Mouse (Mus musculus) myocyte (in vitro differentiated cells): ENCODE data around the gene Pde4d. TPM values are rescaled to one million over a fixed set of nuclear protein-coding genes. Genes with fewer than 3 reads are reported as not detected.
"Not testable (repeated sequence)": the region's sequence is repeated elsewhere in the genome, so short reads cannot be mapped to it uniquely, and the experiment has no call there.

Source experiments
- H3K27me3 ChIP-seq: one replicate; pipeline ENCODE4 v1.6.1; 2011; ENCODE audit not compliant: control insufficient read depth, insufficient read depth, insufficient read length
- H3K36me3 ChIP-seq: one replicate; pipeline ENCODE4 v1.6.1; 2011; ENCODE audit not compliant: control insufficient read depth, insufficient read depth
- H3K4me2 ChIP-seq: one replicate; pipeline ENCODE4 v1.6.1; 2011; ENCODE audit warnings: low read depth, control low read depth
- H3K4me3 ChIP-seq: one replicate; pipeline ENCODE4 v1.5.1; 2011; ENCODE audit warnings: mild to moderate bottlenecking, control low read depth, moderate library complexity
- H3K79me2 ChIP-seq: one replicate; pipeline ENCODE4 v1.6.1; 2011; ENCODE audit not compliant: control insufficient read depth, insufficient read depth
- H3ac ChIP-seq: one replicate; pipeline ENCODE4 v1.6.1; 2011; ENCODE audit not compliant: control insufficient read depth, insufficient read length
- CEBPB ChIP-seq: IDR thresholded peaks from 2 replicates; pipeline ENCODE4 v1.6.1; 2011; ENCODE audit warnings: mild to moderate bottlenecking, moderate library complexity; ENCODE audit not compliant: poor library complexity, insufficient read depth, severe bottlenecking
- E2F4 ChIP-seq: IDR thresholded peaks from one replicate; pipeline ENCODE4 v1.6.1; 2011; ENCODE audit warnings: mild to moderate bottlenecking, control low read depth, moderate library complexity; ENCODE audit not compliant: insufficient read depth
- MAX ChIP-seq: IDR thresholded peaks from one replicate; pipeline ENCODE4 v1.6.1; 2011; ENCODE audit warnings: low read depth, mild to moderate bottlenecking, control low read depth
- MYOD1 ChIP-seq, 3 experiments: IDR thresholded peaks; one replicate each; pipeline ENCODE4 v1.6.1; 2011; ENCODE audit warnings: control low read depth in 2 of 3, low read depth in 2 of 3, mild to moderate bottlenecking in 2 of 3, moderate library complexity in 1 of 3; ENCODE audit not compliant: insufficient read length in 2 of 3, control insufficient read depth in 1 of 3
- MYOG ChIP-seq, 3 experiments: IDR thresholded peaks; one replicate each; pipeline ENCODE4 v1.6.1; 2011; ENCODE audit warnings: control low read depth in 2 of 3, low read depth in 2 of 3, mild to moderate bottlenecking in 2 of 3; ENCODE audit not compliant: insufficient read length in 2 of 3, control insufficient read depth in 1 of 3, insufficient read depth in 1 of 3
- POLR2A ChIP-seq: IDR thresholded peaks from one replicate; pipeline ENCODE4 v1.6.1; 2011; ENCODE audit warnings: low read depth, mild to moderate bottlenecking, control low read depth, moderate library complexity; ENCODE audit not compliant: insufficient read length
- POLR2AphosphoS2 ChIP-seq: IDR thresholded peaks from one replicate; pipeline ENCODE4 v1.6.1; 2011; ENCODE audit warnings: low read depth, control low read depth; ENCODE audit not compliant: insufficient read length
- REST ChIP-seq: IDR thresholded peaks from one replicate; pipeline ENCODE4 v1.6.1; 2011; ENCODE audit warnings: mild to moderate bottlenecking, control low read depth, moderate library complexity; ENCODE audit not compliant: insufficient read depth, insufficient read length
- SRF ChIP-seq: IDR thresholded peaks from one replicate; pipeline ENCODE4 v1.6.1; 2011; ENCODE audit warnings: low read depth; ENCODE audit not compliant: control insufficient read depth, insufficient read length
- TCF12 ChIP-seq: IDR thresholded peaks from one replicate; pipeline ENCODE4 v1.6.1; 2011; ENCODE audit warnings: mild to moderate bottlenecking, control low read depth; ENCODE audit not compliant: poor library complexity, insufficient read depth, severe bottlenecking
- TCF3 ChIP-seq: IDR thresholded peaks from one replicate; pipeline ENCODE4 v1.6.1; 2011; ENCODE audit warnings: low read depth, control low read depth; ENCODE audit not compliant: insufficient read length
- USF1 ChIP-seq: IDR thresholded peaks from one replicate; pipeline ENCODE4 v1.6.1; 2011; ENCODE audit warnings: low read depth, mild to moderate bottlenecking, control low read depth, moderate library complexity
- polyA plus RNA-seq: library from polyadenylated mRNA; unstranded; fragments of >200 nt; fragmentation: generic; extraction: Trizol; gene quantifications from one replicate; pipeline ENCODE4 v1.2.1, GENCODE M21; 2012; ENCODE audit warnings: missing spikeins

The Pde4d gene
- polyA plus RNA-seq, 1 experiment: 8.2 TPM

DNA sequence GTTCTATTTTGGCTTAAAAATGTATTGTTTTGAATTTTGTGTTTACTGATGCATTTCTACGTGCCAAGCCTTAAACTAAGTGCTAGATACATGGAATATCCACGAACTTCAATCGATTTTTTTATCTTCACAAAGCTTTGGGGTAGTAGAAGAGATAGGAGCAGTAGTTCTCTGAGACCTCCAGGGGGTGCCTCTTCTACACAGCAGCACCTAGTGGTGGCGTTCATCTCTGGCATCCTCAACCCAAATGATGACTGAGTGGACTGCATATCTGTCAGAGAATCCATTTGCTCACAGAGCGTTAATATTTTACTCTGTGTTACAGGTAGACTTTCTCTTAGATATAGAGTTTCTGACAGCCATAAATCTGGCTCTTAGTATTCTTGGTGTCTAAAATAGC lies 272.5 kb downstream of the Pde4d start:
- Histone ChIP-seq H3K4me3 (no peak overlapping the region), H3K36me3 (no peaks in the 10 kb centered on the region), H3K27me3 (no peaks in the 10 kb centered on the region), H3K79me2 (no peaks in the 10 kb centered on the region), H3ac (no peak overlapping the region), H3K4me2 (no peak overlapping the region)
- no peak for TF ChIP-seq CEBPB
- TF ChIP-seq SRF: no peak
- TF ChIP-seq MYOG (IDR thresholded peaks at IDR 0.05; ENCODE audit: control insufficient read depth in 1 of 3, insufficient read depth in 1 of 3, insufficient read length in 2 of 3, low read depth in 2 of 3): no peak

DNA sequence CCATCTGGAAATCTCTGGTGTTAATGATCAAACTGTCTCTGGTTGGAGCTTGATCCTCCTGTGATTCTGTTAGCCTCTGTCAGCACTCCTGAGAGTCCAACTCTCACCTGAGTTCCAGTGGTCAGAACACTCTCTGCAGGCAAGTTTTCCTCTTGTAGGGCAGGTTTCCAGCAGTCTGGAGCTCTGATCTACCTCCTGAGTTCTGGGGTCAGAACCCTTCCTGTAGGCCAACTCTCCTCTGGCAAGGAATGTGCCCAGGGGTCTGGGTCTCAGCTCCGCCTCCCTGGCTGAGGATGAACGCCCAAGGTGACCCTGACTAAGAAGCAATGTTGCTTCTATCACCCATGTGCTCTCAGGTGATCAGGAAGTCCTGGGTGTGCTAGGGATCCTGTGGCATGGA lies 284.6 kb downstream of the Pde4d start:
- H3K27me3 ChIP-seq: not testable (repeated sequence)

DNA sequence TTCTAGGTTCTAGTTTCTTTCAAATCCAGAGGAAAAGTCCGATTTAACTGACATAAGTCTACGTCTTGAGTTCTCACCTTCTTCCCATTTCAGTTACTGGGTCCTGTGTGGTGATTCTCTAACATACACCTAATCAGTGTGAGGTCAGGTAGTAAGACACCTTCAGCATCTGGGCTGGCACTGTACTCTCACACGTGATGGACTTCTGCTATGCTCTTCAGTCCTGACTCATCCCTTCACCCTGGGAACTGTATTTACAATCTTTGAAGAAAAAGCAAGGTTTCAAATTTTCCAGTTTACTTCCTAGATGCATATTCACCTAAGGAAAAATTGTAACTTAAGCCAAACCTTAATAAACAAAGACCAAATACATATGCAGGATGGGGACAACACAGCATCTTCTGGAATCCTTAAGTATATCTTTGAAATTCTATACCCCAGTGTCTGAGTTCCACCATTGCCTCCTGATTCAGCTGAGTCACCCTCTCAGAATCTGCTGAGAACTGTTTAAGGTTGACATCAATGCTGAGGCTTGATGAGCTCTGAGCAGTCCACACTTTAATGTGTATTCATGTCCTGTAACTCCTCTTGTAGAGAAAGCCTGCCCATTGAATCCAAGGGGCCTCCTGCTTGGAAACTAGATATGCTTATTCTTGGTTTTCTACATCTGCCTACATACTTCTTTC lies 301.6 kb downstream of the Pde4d start:
- Histone ChIP-seq H3K36me3 (no peaks in the 10 kb centered on the region), H3ac (no peak overlapping the region), H3K27me3 (no peaks in the 10 kb centered on the region), H3K79me2 (no peaks in the 10 kb centered on the region), H3K4me3 (no peak overlapping the region), H3K4me2 (peak overlapping the region; percentile 48)
- TF ChIP-seq SRF: no peak
- TF ChIP-seq MYOD1 (IDR thresholded peaks at IDR 0.05; ENCODE audit: control insufficient read depth in 1 of 3, insufficient read length in 2 of 3, low read depth in 2 of 3): no peak
- TF ChIP-seq USF1: peak; percentile 41
- TF ChIP-seq MAX: no peak

More for the DNA sequence above, 284.6 kb downstream of the Pde4d start:
- not testable (repeated sequence) for H3K79me2 ChIP-seq, H3K4me3 ChIP-seq, H3ac ChIP-seq, H3K36me3 ChIP-seq, H3K4me2 ChIP-seq

DNA sequence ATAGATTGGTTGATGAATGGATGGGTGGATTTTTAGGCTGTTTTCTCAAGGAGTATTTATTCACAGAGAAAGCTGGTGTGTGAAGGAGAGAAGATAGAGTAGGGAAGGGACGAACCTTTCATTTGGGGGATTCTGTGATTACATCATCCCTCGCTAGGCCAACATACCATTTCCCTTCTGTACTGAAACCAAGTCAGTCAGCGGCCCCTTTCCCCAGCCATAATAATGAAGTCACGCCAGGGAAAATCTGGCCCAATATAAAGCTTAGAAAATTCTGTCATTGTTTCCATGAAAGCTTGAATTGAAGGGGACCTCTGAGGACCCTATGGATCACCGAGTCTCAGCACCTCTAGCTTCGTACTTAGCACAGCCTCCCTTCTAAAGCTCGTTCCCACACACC lies 307.7 kb downstream of the Pde4d start:
- no peak overlapping the region for H3K4me3 ChIP-seq
- no peaks in the 10 kb centered on the region for H3K36me3 ChIP-seq
- H3K27me3 ChIP-seq: no peaks in the 10 kb centered on the region
- no peaks in the 10 kb centered on the region for H3K79me2 ChIP-seq
- TF ChIP-seq MAX (no peak), POLR2A (no peak)
- no peak overlapping the region for H3ac ChIP-seq
- no peak overlapping the region for H3K4me2 ChIP-seq

DNA sequence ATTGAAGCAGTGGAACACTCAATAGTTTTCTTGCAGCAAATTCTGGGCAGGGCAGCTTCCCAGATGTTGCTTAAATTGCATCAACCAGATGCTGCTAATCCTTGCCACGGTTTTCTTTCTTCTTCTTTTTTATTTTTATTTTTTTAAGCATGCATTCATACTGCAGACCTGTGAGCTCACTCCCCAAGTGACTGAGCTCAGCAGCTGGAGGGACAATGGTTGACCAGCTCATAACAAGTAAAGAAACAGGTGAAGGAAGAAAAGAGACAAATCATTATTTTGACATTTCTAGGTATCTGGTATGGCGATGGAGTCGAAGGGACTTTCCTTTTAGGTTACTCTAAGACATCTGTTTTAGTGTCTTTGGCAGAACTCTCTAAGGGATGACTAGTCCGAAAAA lies 308.6 kb downstream of the Pde4d start:
- Histone ChIP-seq H3K4me3 (no peak overlapping the region), H3K4me2 (no peak overlapping the region), H3ac (no peak overlapping the region), H3K36me3 (no peaks in the 10 kb centered on the region), H3K27me3 (no peaks in the 10 kb centered on the region), H3K79me2 (no peaks in the 10 kb centered on the region)
- no peak for TF ChIP-seq POLR2A
- TF ChIP-seq POLR2AphosphoS2: no peak
- 0 out of 2 replicates have a peak, but pooled peaks have one; percentile 41 for TF ChIP-seq CEBPB
- no peak for TF ChIP-seq REST
- no peak for TF ChIP-seq E2F4
- no peak for TF ChIP-seq MAX
- TF ChIP-seq MYOG (IDR thresholded peaks at IDR 0.05; ENCODE audit: control insufficient read depth in 1 of 3, insufficient read depth in 1 of 3, insufficient read length in 2 of 3, low read depth in 2 of 3): no peak
- peak in 2 of 3 experiments; percentile 46 to 52 for TF ChIP-seq MYOD1 (IDR thresholded peaks at IDR 0.05; ENCODE audit: control insufficient read depth in 1 of 3, insufficient read length in 2 of 3, low read depth in 2 of 3)
- TF ChIP-seq TCF3: no peak

DNA sequence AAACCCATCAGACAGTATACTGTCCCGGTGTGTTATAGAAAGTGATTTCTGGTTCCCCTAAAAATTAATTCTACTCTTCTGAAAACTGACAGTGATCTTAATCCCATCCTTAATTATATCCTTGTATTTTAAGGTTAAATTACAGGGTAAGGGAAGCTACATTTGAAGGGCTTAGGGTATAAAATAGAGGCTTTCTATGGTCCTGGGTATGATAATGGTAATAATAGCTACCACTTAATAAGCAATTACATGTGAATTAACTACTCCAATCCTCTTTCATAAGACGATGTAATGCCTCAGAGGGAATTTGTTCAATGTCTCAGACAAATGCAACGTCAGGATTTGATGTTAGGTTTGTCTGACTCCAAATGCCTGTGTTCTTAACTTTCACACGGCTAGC lies 309.4 kb downstream of the Pde4d start:
- H3K4me2 ChIP-seq: no peak overlapping the region
- no peaks in the 10 kb centered on the region for H3K79me2 ChIP-seq
- H3K4me3 ChIP-seq: no peak overlapping the region
- H3K36me3 ChIP-seq: no peaks in the 10 kb centered on the region
- H3ac ChIP-seq: no peak overlapping the region
- TF ChIP-seq MYOD1 (IDR thresholded peaks at IDR 0.05; ENCODE audit: control insufficient read depth in 1 of 3, insufficient read length in 2 of 3, low read depth in 2 of 3) (no peak), MYOG (IDR thresholded peaks at IDR 0.05; ENCODE audit: control insufficient read depth in 1 of 3, insufficient read depth in 1 of 3, insufficient read length in 2 of 3, low read depth in 2 of 3) (no peak), MAX (no peak), POLR2AphosphoS2 (no peak), TCF3 (no peak), E2F4 (no peak), TCF12 (no peak), POLR2A (no peak), SRF (no peak), REST (no peak), USF1 (no peak), CEBPB (no peak)
- no peaks in the 10 kb centered on the region for H3K27me3 ChIP-seq
